Mouse (Mus musculus) MEL (cell line): ENCODE data around the gene Calm3.

Experiments
- BHLHE40 ChIP-seq: IDR thresholded peaks from 2 replicates; pipeline ENCODE4 v1.6.1; 2012; ENCODE audit warnings: low read depth, mild to moderate bottlenecking, inconsistent platforms, low read length, improper control_type of control experiment, borderline replicate concordance
- CHD2 ChIP-seq: IDR thresholded peaks from 2 replicates; pipeline ENCODE4 v1.6.1; 2011; ENCODE audit warnings: low read length, improper control_type of control experiment
- CTCF ChIP-seq, 3 experiments: IDR thresholded peaks in 2 of 3; conservative IDR thresholded peaks in 1 of 3; 2 replicates each; pipeline ENCODE4 v1.5.1; 2011 to 2012; ENCODE audit warnings: low read length in 3 of 3, low read depth in 2 of 3, mild to moderate bottlenecking in 2 of 3, improper control_type of control experiment in 1 of 3, inconsistent platforms in 1 of 3, mixed read lengths in 1 of 3, moderate library complexity in 1 of 3; ENCODE audit not compliant: control insufficient read depth in 1 of 3, insufficient read depth in 1 of 3, poor library complexity in 1 of 3, severe bottlenecking in 1 of 3
- EP300 ChIP-seq, 2 experiments: IDR thresholded peaks; 2 replicates each; pipeline ENCODE4 v1.6.1; 2011; ENCODE audit warnings: improper control_type of control experiment in 2 of 2, low read length in 2 of 2, low read depth in 1 of 2, mild to moderate bottlenecking in 1 of 2
- GATA1 ChIP-seq: IDR thresholded peaks from 2 replicates; pipeline ENCODE4 v1.6.1; 2011; ENCODE audit warnings: low read depth, low read length, improper control_type of control experiment
- HCFC1 ChIP-seq: IDR thresholded peaks from 2 replicates; pipeline ENCODE4 v1.6.1; 2012; ENCODE audit warnings: low read depth, mild to moderate bottlenecking, inconsistent platforms, low read length, improper control_type of control experiment, moderate library complexity
- KAT2A ChIP-seq: conservative IDR thresholded peaks from 2 replicates; pipeline ENCODE4 v1.6.1; 2012; ENCODE audit warnings: low read depth, low read length, improper control_type of control experiment, inconsistent platforms
- MAX ChIP-seq: IDR thresholded peaks from 2 replicates; pipeline ENCODE4 v1.6.1; 2011; ENCODE audit warnings: low read length, improper control_type of control experiment
- MAZ ChIP-seq: IDR thresholded peaks from 2 replicates; pipeline ENCODE4 v1.6.1; 2012; ENCODE audit warnings: low read depth, mild to moderate bottlenecking, inconsistent platforms, low read length, improper control_type of control experiment
- NELFE ChIP-seq: IDR thresholded peaks from 2 replicates; pipeline ENCODE4 v1.6.1; 2011; ENCODE audit warnings: low read depth, low read length, improper control_type of control experiment
- POLR2A ChIP-seq, 2 experiments: IDR thresholded peaks; 2 replicates each; pipeline ENCODE4 v1.6.1; 2011 to 2012; ENCODE audit warnings: low read length in 2 of 2, mild to moderate bottlenecking in 2 of 2, control low read depth in 1 of 2, improper control_type of control experiment in 1 of 2, low read depth in 1 of 2, moderate library complexity in 1 of 2; ENCODE audit not compliant: control insufficient read depth in 1 of 2, insufficient read depth in 1 of 2, poor library complexity in 1 of 2

DNA sequence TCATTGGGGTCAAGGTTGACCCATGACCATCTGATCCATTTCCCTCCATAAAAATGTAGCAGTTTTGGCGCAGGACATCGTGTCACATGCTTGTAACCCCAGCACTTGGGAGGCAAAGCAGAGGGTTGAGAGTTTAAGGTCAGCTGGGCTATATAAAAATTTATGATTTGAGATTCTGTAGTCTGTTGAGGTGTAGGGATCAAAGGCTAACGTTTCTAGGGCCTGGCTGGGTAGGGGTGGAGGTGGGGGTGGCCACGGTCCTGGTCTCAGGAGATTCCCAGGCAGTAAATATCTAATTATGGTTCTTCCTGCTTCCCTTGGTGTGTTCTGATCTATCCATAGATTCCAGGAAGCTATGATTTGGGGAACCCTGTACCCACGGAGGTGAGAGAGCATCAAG lies 37.8 kb upstream of the Calm3 start:
- TF ChIP-seq BHLHE40 (no peak), EP300 (IDR thresholded peaks at IDR 0.05; ENCODE audit: low read depth in 1 of 2, low read length in 2 of 2) (no peak), HCFC1 (no peak), CTCF (IDR thresholded peaks at IDR 0.05 in 2 of 3, conservative IDR thresholded peaks at IDR 0.05 in 1 of 3; ENCODE audit: control insufficient read depth in 1 of 3, insufficient read depth in 1 of 3, low read depth in 2 of 3, low read length in 3 of 3, poor library complexity in 1 of 3, severe bottlenecking in 1 of 3) (no peak), POLR2A (IDR thresholded peaks at IDR 0.05; ENCODE audit: control insufficient read depth in 1 of 2, insufficient read depth in 1 of 2, low read depth in 1 of 2, low read length in 2 of 2, poor library complexity in 1 of 2) (no peak), MAZ (no peak), CHD2 (no peak), NELFE (no peak), GATA1 (no peak), MAX (no peak), KAT2A (no peak)
